Mouse (Mus musculus): ENCODE data around the gene Sgce.

DNA sequence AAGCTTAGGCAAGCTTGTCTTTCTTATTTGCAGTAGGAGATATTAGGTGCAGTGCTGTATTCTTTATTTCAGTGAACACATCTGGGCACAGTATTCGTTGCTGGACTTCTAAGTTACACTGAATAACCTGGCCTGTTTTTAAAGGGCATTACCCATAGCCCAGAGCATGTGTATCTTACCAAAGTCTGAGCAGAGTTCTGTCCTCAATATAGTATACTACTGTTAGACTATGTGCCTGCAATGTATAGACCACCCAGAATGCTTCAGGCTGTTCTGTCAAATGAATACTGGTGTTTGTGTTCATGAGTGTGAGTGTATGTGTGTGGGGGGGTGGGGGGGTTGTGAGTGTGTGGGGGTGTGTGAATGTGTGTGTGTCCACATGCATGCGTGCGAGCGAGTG, 91.1 kb downstream of the Sgce start:
- TF ChIP-seq POLR2A (IDR thresholded peaks at IDR 0.05; ENCODE audit: borderline replicate concordance, extremely low read depth, insufficient read depth, insufficient read length, poor library complexity, severe bottlenecking) (no peak), CTCF (IDR thresholded peaks at IDR 0.05; ENCODE audit: borderline replicate concordance, extremely low read depth, insufficient read depth, insufficient read length) (no peak)

Data from brain, embryonic 14.5 days (tissue).